Mouse (Mus musculus): ENCODE data around the gene Ddx28.

The Ddx28 gene

GRCm38 (mm10) chr8:106011643-106011986, at the start of gene Ddx28:
TSS of gene Ddx28 (minus strand) at chr8:106011882.
- no peak for DNase-seq

- no peak for DNase-seq
Measured at GRCm38 (mm10) chr8:106060521-106060920, 48.8 kb upstream of the Ddx28 start.

GRCm38 (mm10) chr8:106059613-106060371, 48.1 kb upstream of the Ddx28 start:
- peak in 1 of 2 experiments; percentile 69 for DNase-seq

- peak; percentile 94 to 96 for DNase-seq
Measured at GRCm38 (mm10) chr8:106058731-106059612, 47.3 kb upstream of the Ddx28 start, which contains the start of gene Nfatc3. TSS of gene Nfatc3 (plus strand) at chr8:106058840.

GRCm38 (mm10) chr8:106056455-106056982, 44.8 kb upstream of the Ddx28 start:
- no peak for DNase-seq

- peak; percentile 47 to 49 for DNase-seq
Measured at GRCm38 (mm10) chr8:106055038-106055437, 43.4 kb upstream of the Ddx28 start.

GRCm38 (mm10) chr8:106054190-106054811, 42.6 kb upstream of the Ddx28 start:
- peak; percentile 88 to 94 for DNase-seq

GRCm38 (mm10) chr8:106052510-106053089, 40.9 kb upstream of the Ddx28 start:
- peak; percentile 72 to 82 for DNase-seq

GRCm38 (mm10) chr8:106051068-106051467, 39.4 kb upstream of the Ddx28 start:
- DNase-seq = no peak

- DNase-seq = no peak
Measured at GRCm38 (mm10) chr8:106049840-106050239, 38.2 kb upstream of the Ddx28 start.

GRCm38 (mm10) chr8:106047854-106048630, 36.4 kb upstream of the Ddx28 start:
- DNase-seq = no peak

GRCm38 (mm10) chr8:106046872-106047559, 35.3 kb upstream of the Ddx28 start:
- no peak for DNase-seq

GRCm38 (mm10) chr8:106044151-106044550, 32.5 kb upstream of the Ddx28 start:
- no peak for DNase-seq

GRCm38 (mm10) chr8:106043055-106043454, 31.4 kb upstream of the Ddx28 start:
- no peak for DNase-seq

GRCm38 (mm10) chr8:106040218-106040617, 28.5 kb upstream of the Ddx28 start:
- DNase-seq = no peak

- DNase-seq = no peak
Measured at GRCm38 (mm10) chr8:106039605-106040004, 27.9 kb upstream of the Ddx28 start.

GRCm38 (mm10) chr8:106038721-106039120, 27.0 kb upstream of the Ddx28 start:
- DNase-seq = no peak

- DNase-seq = peak; percentile 52 to 79
Measured at GRCm38 (mm10) chr8:106022483-106022882, 10.8 kb upstream of the Ddx28 start.

- no peak for DNase-seq
Measured at GRCm38 (mm10) chr8:106018039-106018438, 6.4 kb upstream of the Ddx28 start.

GRCm38 (mm10) chr8:106017130-106017529, 5.4 kb upstream of the Ddx28 start:
- DNase-seq = no peak

- no peak for DNase-seq
Measured at GRCm38 (mm10) chr8:106016284-106016683, 4.6 kb upstream of the Ddx28 start.
